Mouse (Mus musculus): ENCODE results near the gene Dnase1l3.

Dnase1l3 gene

GRCm38 (mm10) chr14:7974643-7975042 lies 19.7 kb downstream of the Dnase1l3 start:
- no peak for DNase-seq

DNA sequence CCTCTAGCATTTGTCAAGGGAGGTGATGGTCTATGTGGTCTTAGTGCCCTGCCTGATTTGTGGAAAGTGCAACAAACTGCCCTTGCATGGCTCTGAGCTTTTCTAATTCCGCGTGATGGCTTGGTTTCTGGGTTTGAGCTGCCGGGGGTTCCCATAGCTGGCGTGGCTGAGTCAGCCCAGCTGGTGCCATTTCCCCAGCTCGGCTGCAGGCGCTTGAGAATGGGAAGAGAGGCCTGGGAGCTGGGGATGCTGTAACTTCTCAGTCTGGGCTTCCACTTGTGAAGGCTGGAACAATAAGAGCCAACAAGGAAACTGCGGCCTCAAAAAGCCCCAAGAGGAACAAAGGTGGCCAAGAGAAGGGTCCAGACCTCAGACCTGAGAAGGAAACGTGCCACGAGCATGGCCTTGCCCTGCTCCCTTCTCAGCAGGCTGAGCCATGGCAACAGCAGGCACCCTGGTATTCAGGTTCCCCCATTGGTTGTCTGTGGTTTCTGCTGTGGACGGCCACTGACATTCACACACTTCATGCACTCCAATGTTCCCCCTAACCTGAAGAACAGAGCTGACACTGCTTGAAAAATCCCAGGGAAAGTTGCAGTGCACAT lies 22.4 kb downstream of the Dnase1l3 start:
- no peak for DNase-seq

DNA sequence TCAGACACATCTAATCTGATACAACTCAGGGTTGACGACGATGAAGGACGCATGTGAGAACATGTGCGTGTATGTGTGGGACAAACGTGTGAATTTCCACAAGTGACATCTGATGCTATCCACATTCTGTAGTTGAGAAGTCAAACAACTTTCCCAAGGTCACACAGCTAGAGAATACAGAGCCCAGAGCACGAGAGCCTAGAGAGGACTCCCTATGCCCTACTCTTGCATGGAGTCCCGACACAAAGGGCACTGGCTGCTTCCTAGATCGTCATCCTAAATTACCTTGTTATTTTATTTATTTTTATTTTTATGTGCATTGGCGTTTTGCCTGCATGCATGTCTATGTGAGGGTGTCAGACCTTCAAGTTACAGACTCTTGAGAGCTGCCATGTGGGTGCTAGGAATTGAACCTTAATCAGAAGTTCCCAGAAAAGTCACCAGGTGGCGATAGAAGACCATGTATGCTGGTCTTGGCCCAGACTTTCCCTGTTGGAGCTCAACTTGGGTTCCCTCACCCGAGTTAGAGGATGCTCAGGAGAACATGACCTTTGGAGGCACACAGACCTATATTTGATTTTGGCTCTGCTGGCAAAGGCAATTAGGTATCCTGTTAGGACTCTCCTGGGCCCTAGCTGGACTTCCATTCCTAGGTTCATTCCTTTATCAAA lies 30.0 kb downstream of the Dnase1l3 start:
- DNase-seq: peak; percentile 40 to 69

DNA sequence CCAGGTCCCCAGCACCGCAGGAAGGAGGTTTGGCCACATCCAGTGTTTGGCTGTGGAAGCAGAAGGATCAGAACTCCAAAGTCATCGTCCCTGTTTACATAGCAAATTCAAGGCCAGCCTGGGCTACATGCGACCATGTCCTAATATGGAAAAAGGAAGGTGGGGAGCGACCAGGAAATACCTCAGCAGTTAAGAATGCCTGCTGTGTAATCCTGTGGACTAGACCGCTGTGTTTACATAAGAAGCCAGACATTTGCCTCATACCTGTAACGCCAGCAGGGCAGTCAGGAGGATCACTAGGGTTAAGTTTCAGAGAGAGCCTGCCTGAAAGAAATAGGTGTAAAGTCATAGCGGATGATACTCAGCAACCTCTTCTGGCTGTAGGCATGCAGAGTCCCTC lies 31.2 kb downstream of the Dnase1l3 start:
- no peak for DNase-seq

DNA sequence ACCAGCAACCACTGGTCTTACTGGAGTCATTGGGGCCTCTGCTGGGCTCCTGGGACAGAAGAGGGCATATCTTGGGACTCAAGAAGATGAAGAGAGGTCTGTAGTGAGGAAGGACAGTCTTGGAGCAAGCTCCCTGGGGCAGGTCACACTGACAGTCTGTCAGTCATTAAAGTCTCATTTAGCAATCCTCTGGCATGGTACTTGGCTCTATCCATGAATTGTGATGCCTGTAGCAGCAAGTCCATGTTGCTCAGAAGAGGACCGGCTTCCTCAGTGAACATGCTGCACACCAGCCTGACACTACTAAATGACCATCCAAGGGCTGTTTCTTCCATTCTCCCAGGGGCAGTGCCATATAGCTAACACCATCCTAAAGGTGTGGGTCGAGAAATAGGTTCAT lies 31.7 kb downstream of the Dnase1l3 start:
- no peak for DNase-seq

- no peak for DNase-seq
Measured at GRCm38 (mm10) chr14:7961714-7962113, 32.7 kb downstream of the Dnase1l3 start.

GRCm38 (mm10) chr14:7960616-7961015 lies 33.8 kb downstream of the Dnase1l3 start:
- DNase-seq: no peak

DNA sequence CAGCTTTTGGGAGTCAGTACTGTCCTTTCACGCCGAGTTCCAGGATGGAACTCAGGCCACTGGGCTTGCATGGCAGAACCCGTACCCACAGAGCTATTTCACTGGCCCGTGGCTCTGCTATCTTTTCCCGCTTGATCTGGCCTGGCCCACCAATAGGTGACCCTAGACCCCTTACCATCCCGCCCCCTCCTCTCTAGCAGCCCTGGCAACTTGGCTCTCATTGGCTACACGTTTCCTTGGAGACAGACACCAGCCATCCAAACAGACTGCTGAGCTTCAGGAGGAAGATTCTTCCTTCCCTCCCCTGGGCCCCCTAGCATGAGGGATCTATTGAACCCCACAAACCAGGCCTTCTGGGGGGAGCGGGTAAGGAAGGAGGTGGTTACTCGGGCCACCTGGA lies 37.3 kb downstream of the Dnase1l3 start, which contains the start of gene Gm45521:
TSS of gene Gm45521 (plus strand) at position 240 of the 400 bp plus-strand sequence.
- no peak for DNase-seq

DNA sequence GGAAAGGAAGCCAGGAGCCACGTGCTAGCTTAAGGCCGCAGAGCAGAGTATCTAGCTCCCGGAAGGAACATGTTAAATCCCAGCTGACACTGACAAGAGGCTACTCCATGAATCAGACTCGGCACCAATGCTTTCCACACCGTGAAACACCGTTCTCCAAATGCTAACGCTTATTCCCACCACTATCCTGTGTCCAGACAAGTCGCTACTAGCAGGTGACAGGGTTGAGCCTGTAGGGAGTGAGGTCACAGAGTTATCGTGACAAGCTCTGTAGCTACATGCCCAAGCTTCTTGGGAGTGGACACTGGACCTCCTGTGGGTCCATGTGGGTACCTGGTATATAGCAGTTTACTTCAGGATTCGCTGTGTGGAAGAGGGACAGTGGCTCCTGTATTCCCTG lies 37.9 kb downstream of the Dnase1l3 start:
- no peak for DNase-seq

DNA sequence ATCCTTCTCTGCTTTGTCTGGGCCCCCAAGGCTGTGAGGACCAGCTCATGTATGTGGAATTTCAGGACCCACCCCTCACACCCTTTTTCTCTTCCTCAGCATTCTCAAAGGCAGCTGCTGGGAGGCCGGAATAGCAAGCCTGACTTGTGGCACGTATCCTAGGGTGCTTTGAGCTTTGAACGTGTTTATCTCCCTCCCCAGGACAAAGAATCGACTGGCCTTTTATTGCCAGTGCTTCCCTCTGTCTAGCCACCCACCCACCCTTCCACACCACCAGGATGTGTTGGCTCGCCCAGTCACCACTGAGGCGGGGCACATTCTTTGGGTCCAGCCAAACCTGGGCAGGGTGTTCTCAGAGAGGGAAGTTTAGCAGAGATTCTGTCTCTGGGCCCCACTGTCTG lies 40.3 kb downstream of the Dnase1l3 start:
- peak in 1 of 2 experiments; percentile 59 for DNase-seq

GRCm38 (mm10) chr14:7952610-7953254 lies 41.6 kb downstream of the Dnase1l3 start:
- DNase-seq: peak; percentile 78 to 82

DNA sequence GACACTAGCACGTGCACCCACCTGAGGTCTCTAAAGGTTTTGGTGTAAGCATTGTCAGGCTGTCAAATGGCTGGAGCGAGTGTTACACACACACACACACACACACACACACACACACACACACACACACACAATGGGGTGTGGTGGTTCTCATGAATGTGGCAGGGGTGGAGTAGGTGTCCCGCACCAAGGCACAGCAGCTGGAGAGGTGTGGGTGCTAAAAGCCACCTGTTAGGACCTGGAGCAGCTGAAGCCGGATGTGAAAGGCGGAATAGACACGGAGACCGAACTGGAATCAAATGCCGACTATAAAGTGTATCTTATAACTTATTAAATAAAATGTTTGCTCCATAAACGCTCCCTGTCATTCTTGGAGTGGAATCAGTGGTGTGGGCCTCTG lies 43.1 kb downstream of the Dnase1l3 start:
- no peak for DNase-seq

DNA sequence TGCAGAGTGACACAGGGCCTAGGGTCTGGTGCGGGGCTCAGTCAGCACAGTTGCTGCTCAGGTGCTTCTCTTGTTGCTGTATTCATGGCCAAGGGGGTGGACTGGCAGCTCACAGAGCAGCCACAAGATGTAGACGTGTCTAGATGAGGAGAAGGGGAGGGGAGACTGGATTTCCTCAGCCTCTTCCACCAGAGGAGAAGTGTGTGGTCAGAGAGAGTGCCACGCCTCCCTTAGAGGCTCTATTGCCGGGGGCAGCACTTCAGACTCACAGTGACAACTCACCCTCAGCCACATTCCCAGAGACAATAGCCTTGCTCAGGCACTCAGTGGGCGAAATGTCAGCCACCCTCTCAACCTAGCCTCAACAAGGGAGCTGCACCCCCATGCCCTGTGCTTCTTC lies 49.1 kb downstream of the Dnase1l3 start:
- DNase-seq: peak in 1 of 2 experiments; percentile 29

DNA sequence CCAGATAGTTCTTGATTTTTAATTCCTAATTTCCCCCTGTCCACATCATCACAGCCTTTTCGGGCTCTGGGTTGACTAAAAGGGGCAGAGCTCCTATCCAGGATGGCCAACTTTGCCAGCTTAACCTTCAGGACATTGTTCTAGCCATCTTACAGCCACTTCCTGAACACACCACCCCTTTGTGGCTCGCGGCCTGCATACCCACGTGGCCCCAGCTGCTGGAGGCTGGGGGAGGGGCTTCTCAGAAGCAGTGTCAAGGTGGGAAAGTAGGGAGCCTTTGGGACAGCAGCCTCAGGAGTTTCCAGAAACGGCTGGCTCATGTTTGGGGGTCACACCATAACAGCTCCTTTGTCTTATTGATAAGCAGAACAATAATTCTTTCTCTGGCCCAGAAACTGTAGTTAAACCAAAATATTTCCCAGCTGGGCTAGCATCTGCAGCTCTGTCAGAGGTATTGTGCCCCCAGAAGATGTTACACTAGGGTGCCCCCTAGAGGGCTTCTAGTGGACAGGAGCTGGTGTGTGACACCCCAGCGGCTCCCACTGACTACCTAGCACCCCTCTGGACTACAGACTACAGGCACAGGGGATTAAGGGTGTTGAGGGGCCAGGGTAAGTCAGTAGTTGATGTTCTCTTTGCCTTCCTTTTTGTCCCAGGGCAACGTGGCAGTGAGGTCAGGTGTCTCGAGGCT lies 49.9 kb downstream of the Dnase1l3 start:
- no peak for DNase-seq

- no peak for DNase-seq
Measured at GRCm38 (mm10) chr14:7943801-7944135, 50.6 kb downstream of the Dnase1l3 start.

- DNase-seq: peak; percentile 75 to 83
Measured at GRCm38 (mm10) chr14:7943101-7943800, 51.1 kb downstream of the Dnase1l3 start.

DNA sequence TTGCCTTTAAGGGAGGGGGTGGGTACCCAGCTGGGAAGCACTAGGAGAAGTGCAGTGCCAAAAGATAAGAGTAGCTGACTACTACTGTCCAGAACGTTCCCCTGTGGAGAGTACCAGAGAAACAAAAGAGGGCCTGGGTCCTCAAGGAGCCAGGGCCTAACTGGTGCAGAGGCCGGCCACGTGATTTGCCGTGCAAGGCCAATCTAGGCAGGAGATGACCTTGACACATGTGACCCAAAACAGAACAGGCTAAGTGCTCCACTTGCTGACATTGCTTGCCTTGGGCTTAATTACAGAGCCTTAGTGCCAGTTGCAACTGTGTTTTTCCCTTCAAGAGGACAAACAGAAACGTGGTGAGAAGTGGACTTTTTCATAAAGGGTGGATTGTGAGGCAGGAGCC lies 53.0 kb downstream of the Dnase1l3 start:
- no peak for DNase-seq

- no peak for DNase-seq
Measured at GRCm38 (mm10) chr14:7938809-7939784, 55.3 kb downstream of the Dnase1l3 start.

DNA sequence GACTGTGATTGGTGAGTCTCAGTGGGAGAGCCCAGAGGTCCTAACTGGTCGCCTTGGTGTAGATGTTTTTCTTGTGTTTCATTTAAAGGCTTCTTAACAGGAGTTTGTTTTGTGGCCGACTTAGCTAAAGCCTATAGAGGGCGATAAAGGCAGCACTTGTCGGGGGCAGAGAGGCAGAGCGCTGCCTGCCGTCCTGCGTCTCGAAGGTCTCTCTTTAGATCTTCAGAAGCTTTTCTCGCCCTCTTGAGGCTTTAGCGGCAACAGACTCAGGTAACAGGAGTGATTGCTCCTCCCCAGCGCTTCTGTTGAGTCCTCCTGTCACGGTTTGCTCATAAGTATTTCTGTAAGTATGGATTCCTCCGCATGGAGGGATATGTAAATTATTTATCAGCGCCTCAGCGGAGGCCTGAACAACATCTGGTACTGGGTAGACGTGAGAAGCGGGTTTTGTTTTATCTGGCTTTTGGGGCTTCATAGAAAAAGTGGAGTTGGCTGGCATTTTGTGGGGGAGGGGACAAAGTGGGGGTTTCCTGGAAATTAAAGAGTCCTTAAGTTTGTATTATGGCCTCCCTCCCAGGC lies 57.2 kb downstream of the Dnase1l3 start:
- peak in 1 of 2 experiments; percentile 49 for DNase-seq

- DNase-seq: no peak
Measured at GRCm38 (mm10) chr14:7934166-7934565, 60.2 kb downstream of the Dnase1l3 start.

DNA sequence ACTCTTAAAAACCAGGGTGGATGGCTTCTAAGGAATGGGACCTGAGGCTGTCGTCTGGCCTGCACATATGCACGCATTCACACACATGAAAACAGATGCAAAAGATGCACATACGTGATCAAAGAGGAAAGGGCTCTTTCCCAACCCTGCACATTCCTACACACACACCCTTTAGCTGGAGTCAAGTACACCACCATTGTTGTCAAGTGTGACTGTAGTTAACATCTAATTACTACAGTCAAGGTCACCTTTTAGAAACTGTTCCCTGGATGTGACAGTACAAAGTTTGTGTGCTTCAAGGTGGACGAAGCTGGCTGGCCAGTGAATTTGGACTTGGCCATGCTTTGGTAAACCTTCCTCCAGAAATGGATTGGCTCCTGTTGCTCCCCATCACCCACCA lies 62.2 kb downstream of the Dnase1l3 start:
- DNase-seq: no peak
